Comparison of ENCODE assay signal across 29 mouse cellular contexts in the genomic region with DNA sequence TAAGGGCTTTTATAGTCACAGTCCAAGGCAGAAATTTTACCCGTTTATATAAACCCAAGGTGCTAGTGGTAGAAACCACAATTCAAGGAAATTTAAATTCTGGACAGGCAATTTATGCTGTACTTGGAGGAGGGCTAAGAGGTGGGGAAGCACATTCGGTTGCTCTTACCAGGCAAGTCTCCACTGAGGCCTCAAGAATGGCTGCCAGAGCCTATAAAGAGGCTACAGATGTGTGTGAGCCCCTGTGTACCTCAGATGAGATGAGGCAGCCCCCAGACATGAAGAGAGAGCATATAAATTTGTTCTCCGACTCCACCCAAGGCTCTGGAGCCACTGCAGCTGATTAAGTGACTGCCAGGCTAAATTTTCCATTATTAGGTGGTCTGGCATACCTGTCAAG. TPM values are rescaled to one million over a fixed set of nuclear protein-coding genes. Genes with fewer than 3 reads are reported as not detected.
"Had no signal": no experiment of that assay in that cellular context is flagged by ENCODE, and none has a peak within 500 bp of the region (broad histone marks: within the 10 kb centered on the region; RNA-seq: fewer than 3 reads in every experiment).

No protein-coding gene starts in this region.

- H3K27me3 ChIP-seq: heart, embryonic 12.5 days; hindbrain, embryonic 12.5 days; intestine, embryonic 15.5 days; kidney, embryonic 15.5 days; limb, embryonic 12.5 days; liver, embryonic 12.5 days had no signal

- H3K27ac ChIP-seq: gastrocnemius, adult 2 months; heart, embryonic 10.5 days; hindbrain, embryonic 10.5 days; hindbrain, embryonic 12.5 days; hindbrain, embryonic 14.5 days; intestine, embryonic 15.5 days; kidney, embryonic 15.5 days; kidney, postnatal 0 days; liver, embryonic 12.5 days had no signal

- ATAC-seq: hindbrain, embryonic 16.5 days; inflammation-experienced regulatory T-cells, adult 6 months; intestine, embryonic 15.5 days; intestine, postnatal 0 days; liver, embryonic 12.5 days had no signal

- H3K9me3 ChIP-seq: heart, embryonic 10.5 days; heart, embryonic 12.5 days; hindbrain, embryonic 10.5 days; hindbrain, embryonic 12.5 days; intestine, embryonic 15.5 days; kidney, embryonic 15.5 days; limb, embryonic 12.5 days; liver, embryonic 12.5 days had no signal

- H3K4me3 ChIP-seq: gastrocnemius, adult 2 months; heart, embryonic 10.5 days; heart, embryonic 12.5 days; hindbrain, embryonic 10.5 days; hindbrain, embryonic 12.5 days; intestine, embryonic 15.5 days; kidney, embryonic 15.5 days; limb, embryonic 12.5 days; liver, embryonic 12.5 days had no signal

- H3K4me1 ChIP-seq: heart, embryonic 10.5 days; heart, embryonic 12.5 days; hindbrain, embryonic 10.5 days; hindbrain, embryonic 12.5 days; intestine, embryonic 15.5 days; kidney, embryonic 15.5 days; liver, embryonic 12.5 days had no signal

- H3K36me3 ChIP-seq: heart, embryonic 10.5 days; heart, embryonic 12.5 days; hindbrain, embryonic 10.5 days; hindbrain, embryonic 12.5 days; intestine, embryonic 15.5 days; kidney, embryonic 15.5 days; limb, embryonic 12.5 days; liver, embryonic 12.5 days had no signal

- H3K9ac ChIP-seq: heart, embryonic 12.5 days; hindbrain, embryonic 12.5 days; hindbrain, embryonic 14.5 days; intestine, embryonic 15.5 days; kidney, embryonic 15.5 days; limb, embryonic 12.5 days; liver, embryonic 12.5 days had no signal

- H3K4me2 ChIP-seq: heart, embryonic 12.5 days; hindbrain, embryonic 12.5 days; hindbrain, embryonic 14.5 days; intestine, embryonic 15.5 days; kidney, embryonic 15.5 days; limb, embryonic 12.5 days; liver, embryonic 12.5 days had no signal

- DNase-seq: gastrocnemius, adult 2 months; gastrocnemius, postnatal 10 days; gastrocnemius, postnatal 25 days; heart, adult 18-20 months; heart, postnatal 10 days; heart, postnatal 4 days; kidney, adult 18-20 months; kidney, adult 9 months; kidney, postnatal 36 days; layer of hippocampus, adult 9-11 months; layer of hippocampus, postnatal 36 days; left cerebral cortex, postnatal 4 days had no signal

RNA-seq across cellular contexts. Expression of a gene that starts 42.4 kb away (rescaled TPM):
- total RNA-seq: gastrocnemius, adult 2 months; gastrocnemius, postnatal 25 days; granulocyte monocyte progenitor cell, adult 5-6 weeks; heart, adult 8-10 months; heart, postnatal 25 days; heart, postnatal 4 days had no signal
- polyA plus RNA-seq: inflammation-experienced regulatory T-cells, adult 6 months; large intestine, adult 2 months had no signal
